Mouse (Mus musculus): ENCODE measurements around the gene Rab37.

DNA sequence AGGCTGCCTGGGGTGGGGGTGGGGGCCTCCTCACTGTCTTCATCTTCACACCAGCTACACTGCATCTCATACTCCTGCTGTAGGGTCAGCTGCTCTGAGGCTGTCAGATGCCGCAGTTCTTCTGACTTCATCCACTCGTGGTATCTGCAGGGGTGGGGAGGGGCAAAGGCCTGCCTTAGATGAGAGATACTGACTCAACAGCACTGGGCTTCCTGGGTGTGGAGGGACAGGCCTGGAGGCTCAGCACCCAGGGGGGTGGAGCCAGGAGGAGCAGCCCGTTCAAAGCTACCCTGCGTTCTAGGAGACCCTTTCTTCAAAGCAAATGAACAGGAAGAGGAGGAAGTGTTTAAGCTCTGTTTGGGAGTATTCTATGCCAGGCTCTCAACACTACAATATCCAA is 93.7 kb downstream of the Rab37 start:
- TF ChIP-seq CTCF (IDR thresholded peaks at IDR 0.05; ENCODE audit: low read depth) (no peak), EP300 (IDR thresholded peaks at IDR 0.05; ENCODE audit: low read depth) (no peak)

Data from liver, postnatal 0 days (tissue).